Mouse (Mus musculus) forebrain, embryonic 15.5 days (tissue): ENCODE results near the gene Rhcg. TPM values are rescaled to one million over a fixed set of nuclear protein-coding genes. Genes with fewer than 3 reads are reported as not detected.
A peak's percentile ranks its signal among the peaks of the same experiment; 100 is the strongest.

Source experiments
- ATAC-seq: fragments of 200-750 bp; cut with Nextera tagmentation; replicated peaks from 2 replicates; pipeline ENCODE4 v1.8.0; 2017; ENCODE audit warnings: mild to moderate bottlenecking, moderate TSS enrichment, moderate library complexity
- H3K27ac ChIP-seq: fragments of 300-500 bp; sonication (generic); replicated peaks from 2 replicates; pipeline ENCODE4 v1.5.1; 2015; ENCODE audit warnings: mild to moderate bottlenecking, inconsistent platforms
- H3K27me3 ChIP-seq: fragments of 300-500 bp; sonication (generic); 2 replicates; pipeline ENCODE4 v1.6.1; 2015; ENCODE audit warnings: inconsistent platforms
- H3K36me3 ChIP-seq: fragments of 300-500 bp; sonication (generic); 2 replicates; pipeline ENCODE4 v1.6.1; 2015; ENCODE audit warnings: mild to moderate bottlenecking, inconsistent platforms
- H3K4me1 ChIP-seq: fragments of 300-500 bp; sonication (generic); 2 replicates; pipeline ENCODE4 v1.6.1; 2015; ENCODE audit warnings: inconsistent platforms
- H3K4me2 ChIP-seq: fragments of 300-500 bp; sonication (generic); replicated peaks from 2 replicates; pipeline ENCODE4 v1.6.1; 2015; ENCODE audit warnings: mild to moderate bottlenecking, inconsistent platforms
- H3K4me3 ChIP-seq: fragments of 300-500 bp; sonication (generic); 2 replicates; pipeline ENCODE4 v1.5.1; 2015; ENCODE audit warnings: mild to moderate bottlenecking, inconsistent platforms
- H3K9ac ChIP-seq: fragments of 300-500 bp; sonication (generic); replicated peaks from 2 replicates; pipeline ENCODE4 v1.6.1; 2015; ENCODE audit warnings: mild to moderate bottlenecking, inconsistent platforms
- H3K9me3 ChIP-seq: fragments of 300-500 bp; sonication (generic); 2 replicates; pipeline ENCODE4 v1.6.1; 2016; ENCODE audit warnings: inconsistent platforms
- WGBS: fragments of 180-500 bp; shearing (Covaris S2); methylation state at CpG from one replicate; pipeline ENCODE4 v1.1.7; 2015; ENCODE audit warnings: mixed read lengths; 5-methylcytosine and 5-hydroxymethylcytosine counted together
- polyA plus RNA-seq: library from polyadenylated mRNA; unstranded; fragments of >200 nt; fragmentation: Nextera tagmentation; extraction: Ambion mirVana; gene quantifications from 2 replicates; pipeline ENCODE4 v1.2.1, GENCODE M21; 2015

Gene Rhcg
- polyA plus RNA-seq: 1.8 and 3.9 TPM in 2 replicates

DNA sequence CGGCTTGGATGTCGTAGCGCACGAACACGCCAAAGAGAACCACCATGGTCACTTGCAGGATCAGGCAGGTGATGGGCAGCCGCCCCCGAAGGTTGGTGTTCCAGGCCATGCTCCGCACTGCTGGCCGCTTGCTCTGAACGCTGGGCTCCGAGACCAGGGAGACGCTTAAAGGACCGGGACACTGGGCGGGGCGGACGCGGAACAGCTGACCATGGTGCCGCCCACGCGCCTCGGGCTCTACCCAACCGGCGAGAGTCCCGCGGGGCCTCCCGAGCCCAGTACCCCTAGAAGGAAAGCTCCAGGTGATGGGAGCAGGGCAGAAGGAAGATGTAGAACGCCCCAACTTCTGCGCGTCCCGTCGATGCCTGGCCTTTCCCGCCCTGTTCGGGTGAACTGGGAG is at the start of gene Rhcg:
Gene Rhcg (minus strand): TSS at position 240 of the 400 bp plus-strand sequence.
- WGBS: 7% methylated on average over 29 of the region's 33 CpGs

GRCm38 (mm10) chr7:79666690-79667089 is 49.2 kb upstream of the Rhcg start:
- ATAC-seq: no peak
- Histone ChIP-seq H3K27me3 (no peaks in the 10 kb centered on the region), H3K4me3 (no peak overlapping the region), H3K36me3 (peaks cover 19% of the 10 kb centered on the region; the same call in 1 of the 2 replicates), H3K4me1 (peaks cover 19% of the 10 kb centered on the region), H3K9ac (no peak overlapping the region), H3K9me3 (no peaks in the 10 kb centered on the region), H3K27ac (no peak overlapping the region), H3K4me2 (no peak overlapping the region)

More for the DNA sequence above, at the start of gene Rhcg:
- H3K4me1 ChIP-seq: peaks cover 6% of the 10 kb centered on the region
- no peaks in the 10 kb centered on the region for H3K9me3 ChIP-seq
- peak within 1 kb of the TSS; percentile 19; the same call in 1 of the 2 replicates for H3K4me3 ChIP-seq
- H3K27ac ChIP-seq: no peak within 1 kb of the TSS
- no peaks in the 10 kb centered on the region for H3K36me3 ChIP-seq
- H3K27me3 ChIP-seq: peaks cover 19% of the 10 kb centered on the region
- peak within 1 kb of the TSS; percentile 43 for H3K4me2 ChIP-seq
- no peak within 1 kb of the TSS for H3K9ac ChIP-seq
- no peak for ATAC-seq

DNA sequence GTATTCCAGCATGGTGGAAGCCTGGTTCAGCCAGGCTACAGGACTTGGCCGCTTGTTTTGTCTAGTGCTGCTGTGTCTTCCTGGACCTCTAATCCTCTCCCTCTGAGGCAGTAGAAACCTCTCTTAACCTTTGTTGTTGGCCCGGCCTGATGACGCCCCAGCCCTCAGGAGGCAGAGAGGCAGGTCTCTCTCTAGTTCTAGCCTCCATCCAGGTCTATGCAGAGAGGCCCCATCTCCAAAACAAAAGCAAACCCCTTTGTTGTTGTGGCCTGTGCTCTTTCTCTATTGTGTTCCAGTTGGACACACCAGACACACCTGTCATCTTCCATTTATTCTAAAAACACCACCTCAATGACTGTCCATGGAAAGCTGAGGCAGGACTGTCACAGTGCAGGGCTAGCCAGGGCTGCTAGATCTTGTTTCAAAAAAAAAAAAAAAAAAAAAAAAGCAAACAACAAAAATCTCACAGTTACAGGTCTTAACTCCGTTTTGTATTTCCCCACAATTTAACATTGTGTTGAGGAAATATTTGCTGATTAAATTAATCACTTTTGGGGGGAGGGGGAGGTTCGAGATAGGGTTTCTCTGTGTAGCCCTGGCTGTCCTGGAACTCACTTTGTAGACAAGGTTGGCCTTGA is 43.9 kb upstream of the Rhcg start:
- H3K4me1 ChIP-seq: peaks cover 38% of the 10 kb centered on the region
- no peaks in the 10 kb centered on the region for H3K27me3 ChIP-seq
- peak overlapping the region; percentile 59 for H3K9ac ChIP-seq
- peak overlapping the region; percentile 94 for H3K4me2 ChIP-seq
- 10% methylated on average over 5 of the region's 5 CpGs for whole genome bisulfite sequencing
- no peaks in the 10 kb centered on the region for H3K9me3 ChIP-seq
- no peak for ATAC-seq
- peak overlapping the region; percentile 71 for H3K4me3 ChIP-seq
- H3K36me3 ChIP-seq: no peaks in the 10 kb centered on the region
- no peak overlapping the region for H3K27ac ChIP-seq

DNA sequence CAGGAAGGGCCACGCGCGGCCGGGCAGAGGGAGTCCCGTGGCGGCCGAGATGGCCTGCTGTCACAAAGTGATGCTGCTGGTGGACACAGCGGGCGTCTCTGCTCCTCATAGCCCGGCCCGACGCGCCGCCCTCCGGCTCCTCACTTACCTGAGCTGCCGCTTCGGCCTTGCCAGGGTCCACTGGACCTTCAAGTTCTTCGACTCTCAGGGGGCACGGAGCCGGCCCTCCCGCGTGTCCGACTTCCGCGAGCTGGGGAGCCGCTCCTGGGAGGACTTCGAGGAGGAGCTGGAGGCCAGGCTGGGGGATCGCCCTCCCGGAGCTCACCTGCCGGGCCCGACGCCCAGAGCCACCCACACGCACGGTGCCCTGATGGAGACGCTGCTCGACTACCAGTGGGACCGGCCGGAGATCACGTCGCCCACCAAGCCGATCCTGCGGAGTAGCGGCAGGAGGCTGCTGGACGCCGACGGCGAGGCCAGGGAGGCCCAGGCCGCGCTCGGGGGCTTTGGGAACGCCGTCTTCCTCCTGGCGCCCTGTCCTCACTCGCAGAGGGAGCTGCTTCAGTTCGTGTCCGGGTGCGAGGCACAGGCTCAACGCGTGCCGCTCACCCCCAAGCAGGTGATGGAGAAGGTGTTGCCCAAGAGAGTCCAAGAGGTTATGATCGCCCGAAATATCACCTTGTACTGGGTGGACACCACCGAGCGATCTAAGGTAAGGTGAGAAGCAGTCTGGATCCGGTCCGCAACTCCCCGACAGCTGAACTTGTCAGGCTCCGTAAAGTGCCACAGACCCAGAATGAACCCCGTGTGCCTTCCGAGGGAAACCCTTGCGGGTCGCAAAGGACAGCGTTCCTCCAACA is 43.1 kb upstream of the Rhcg start:
- no peaks in the 10 kb centered on the region for H3K36me3 ChIP-seq
- ATAC-seq: peak; percentile 10
- no peaks in the 10 kb centered on the region for H3K27me3 ChIP-seq
- no peaks in the 10 kb centered on the region for H3K9me3 ChIP-seq
- peak overlapping the region; percentile 94 for H3K4me2 ChIP-seq
- peak overlapping the region; percentile 59 for H3K9ac ChIP-seq
- peaks cover 38% of the 10 kb centered on the region for H3K4me1 ChIP-seq
- no peak overlapping the region for H3K27ac ChIP-seq
- peak overlapping the region; percentile 71 for H3K4me3 ChIP-seq
- under 1% methylated on average over 73 of the region's 73 CpGs for WGBS

DNA sequence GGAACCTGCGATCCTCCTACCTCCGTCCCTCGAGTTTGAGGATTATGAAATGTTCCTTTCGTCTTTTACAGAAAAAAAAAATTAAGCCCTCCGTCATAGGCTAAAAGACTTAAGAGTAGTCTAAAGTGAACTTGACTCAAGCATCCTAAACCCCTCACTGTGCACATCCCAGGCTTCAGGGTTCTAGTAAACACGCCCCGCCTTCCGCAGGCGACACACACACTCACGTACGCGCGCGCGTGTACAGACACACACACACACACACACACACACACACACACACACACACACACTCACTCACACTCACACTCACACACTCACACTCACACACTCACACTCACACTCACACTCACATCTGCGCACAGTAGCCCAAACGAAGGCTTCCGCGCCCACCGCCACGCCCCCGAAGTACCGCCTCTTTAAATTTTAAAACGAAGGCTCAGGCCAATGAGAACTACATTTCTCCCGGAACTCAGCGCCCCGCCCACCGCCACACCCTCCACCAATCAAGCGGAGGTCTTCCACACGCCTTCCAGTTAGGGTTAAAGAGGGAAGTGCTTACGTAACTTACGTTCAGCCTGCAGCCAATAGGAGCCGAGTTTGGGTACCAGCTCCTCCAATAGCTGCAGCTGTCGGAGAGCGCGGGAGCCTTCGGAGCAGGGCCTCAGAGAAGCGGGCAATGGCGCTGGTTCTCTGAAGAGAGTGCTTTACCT is 42.3 kb upstream of the Rhcg start, which contains the start of gene Ticrr:
Gene Ticrr (plus strand): TSS at position 619 of the 713 bp plus-strand sequence.
- peak; percentile 100 for ATAC-seq
- peak within 1 kb of the TSS; percentile 71 for H3K4me3 ChIP-seq
- H3K9ac ChIP-seq: peak within 1 kb of the TSS; percentile 59
- H3K27ac ChIP-seq: no peak within 1 kb of the TSS; the same call in 1 of the 2 replicates
- peak within 1 kb of the TSS; percentile 94 for H3K4me2 ChIP-seq
- peaks cover 38% of the 10 kb centered on the region for H3K4me1 ChIP-seq
- no peaks in the 10 kb centered on the region for H3K9me3 ChIP-seq
- no peaks in the 10 kb centered on the region for H3K36me3 ChIP-seq
- WGBS: under 1% methylated on average over 39 of the region's 39 CpGs
- no peaks in the 10 kb centered on the region for H3K27me3 ChIP-seq

- Histone ChIP-seq H3K9me3 (no peaks in the 10 kb centered on the region), H3K4me1 (peaks cover 7% of the 10 kb centered on the region), H3K27ac (no peak overlapping the region), H3K9ac (no peak overlapping the region), H3K36me3 (no peaks in the 10 kb centered on the region), H3K27me3 (no peaks in the 10 kb centered on the region), H3K4me2 (no peak overlapping the region), H3K4me3 (no peak overlapping the region)
- 0% methylated on average over 1 of the region's 1 CpGs for WGBS
- ATAC-seq: no peak
Observed at GRCm38 (mm10) chr7:79654586-79654985, 37.1 kb upstream of the Rhcg start.

- Histone ChIP-seq H3K9ac (no peak overlapping the region), H3K27ac (no peak overlapping the region), H3K36me3 (no peaks in the 10 kb centered on the region), H3K27me3 (no peaks in the 10 kb centered on the region), H3K4me3 (no peak overlapping the region), H3K4me2 (no peak overlapping the region), H3K4me1 (peaks cover 3% of the 10 kb centered on the region), H3K9me3 (no peaks in the 10 kb centered on the region)
- 76% methylated on average over 1 of the region's 1 CpGs for WGBS
- ATAC-seq: no peak
Observed at GRCm38 (mm10) chr7:79654185-79654584, 36.7 kb upstream of the Rhcg start.

GRCm38 (mm10) chr7:79649005-79649404 is 31.5 kb upstream of the Rhcg start:
- H3K9me3 ChIP-seq: no peaks in the 10 kb centered on the region
- no peak for ATAC-seq
- no peak overlapping the region for H3K4me3 ChIP-seq
- no peaks in the 10 kb centered on the region for H3K4me1 ChIP-seq
- H3K4me2 ChIP-seq: no peak overlapping the region
- no peaks in the 10 kb centered on the region for H3K36me3 ChIP-seq
- WGBS: 9% methylated on average over 3 of the region's 3 CpGs
- H3K27me3 ChIP-seq: no peaks in the 10 kb centered on the region
- no peak overlapping the region for H3K27ac ChIP-seq
- H3K9ac ChIP-seq: no peak overlapping the region

DNA sequence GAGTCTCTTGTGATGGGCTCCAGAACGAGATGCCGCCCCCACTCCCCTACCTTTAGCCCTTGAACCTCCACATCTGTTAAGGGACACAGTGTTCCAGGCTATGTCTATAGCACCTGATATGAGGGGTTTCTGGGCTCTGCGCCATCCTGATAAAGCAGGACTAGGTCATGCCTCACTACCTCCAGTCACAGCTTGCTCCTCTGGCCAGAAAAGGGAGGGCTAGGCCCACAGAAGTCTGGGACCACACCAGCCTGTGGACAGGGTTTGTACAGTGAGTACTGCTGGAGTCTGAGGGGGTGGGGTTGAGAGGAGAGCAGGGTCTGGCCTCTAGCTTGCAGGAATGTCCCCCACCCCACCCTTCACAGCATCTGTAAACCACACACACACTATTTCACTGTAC is 29.8 kb upstream of the Rhcg start:
- ATAC-seq: no peak
- WGBS: 91% methylated on average over 3 of the region's 3 CpGs
- Histone ChIP-seq H3K4me1 (no peaks in the 10 kb centered on the region), H3K27me3 (no peaks in the 10 kb centered on the region), H3K36me3 (no peaks in the 10 kb centered on the region), H3K4me3 (no peak overlapping the region), H3K9me3 (no peaks in the 10 kb centered on the region), H3K4me2 (no peak overlapping the region), H3K27ac (no peak overlapping the region), H3K9ac (no peak overlapping the region)

DNA sequence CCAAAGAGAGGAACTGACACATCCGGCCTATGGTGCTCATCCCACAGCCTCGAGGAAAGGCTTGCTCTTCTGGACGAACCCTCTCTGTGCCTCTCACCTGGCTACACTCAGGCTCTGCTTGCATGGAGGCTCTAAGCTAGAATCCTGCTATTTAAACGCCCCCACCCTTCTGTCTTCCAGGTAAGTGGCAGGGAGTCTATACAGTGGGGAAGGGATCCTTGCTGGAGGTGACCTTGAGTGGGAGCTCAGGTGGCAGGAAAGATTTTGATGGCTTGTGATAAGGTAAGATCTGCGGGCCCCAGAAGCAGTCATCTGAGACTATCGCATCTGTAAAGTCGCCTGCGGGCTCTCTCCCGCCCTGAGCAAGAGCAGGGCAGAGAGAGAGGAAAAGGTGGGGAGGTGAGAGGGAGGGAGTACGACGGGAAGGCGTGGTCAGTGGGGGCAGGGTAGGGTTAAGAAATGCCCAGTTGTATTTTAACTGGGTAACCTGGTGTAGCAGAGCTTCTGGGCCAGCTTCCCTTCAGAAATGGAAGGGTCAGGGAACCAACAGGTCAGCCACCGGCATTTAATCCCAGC is 14.4 kb upstream of the Rhcg start:
- Histone ChIP-seq H3K4me3 (no peak overlapping the region), H3K36me3 (no peaks in the 10 kb centered on the region), H3K4me2 (no peak overlapping the region), H3K4me1 (no peaks in the 10 kb centered on the region), H3K9me3 (no peaks in the 10 kb centered on the region), H3K9ac (no peak overlapping the region), H3K27ac (no peak overlapping the region), H3K27me3 (no peaks in the 10 kb centered on the region)
- 33% methylated on average over 13 of the region's 13 CpGs for WGBS
- ATAC-seq: no peak

DNA sequence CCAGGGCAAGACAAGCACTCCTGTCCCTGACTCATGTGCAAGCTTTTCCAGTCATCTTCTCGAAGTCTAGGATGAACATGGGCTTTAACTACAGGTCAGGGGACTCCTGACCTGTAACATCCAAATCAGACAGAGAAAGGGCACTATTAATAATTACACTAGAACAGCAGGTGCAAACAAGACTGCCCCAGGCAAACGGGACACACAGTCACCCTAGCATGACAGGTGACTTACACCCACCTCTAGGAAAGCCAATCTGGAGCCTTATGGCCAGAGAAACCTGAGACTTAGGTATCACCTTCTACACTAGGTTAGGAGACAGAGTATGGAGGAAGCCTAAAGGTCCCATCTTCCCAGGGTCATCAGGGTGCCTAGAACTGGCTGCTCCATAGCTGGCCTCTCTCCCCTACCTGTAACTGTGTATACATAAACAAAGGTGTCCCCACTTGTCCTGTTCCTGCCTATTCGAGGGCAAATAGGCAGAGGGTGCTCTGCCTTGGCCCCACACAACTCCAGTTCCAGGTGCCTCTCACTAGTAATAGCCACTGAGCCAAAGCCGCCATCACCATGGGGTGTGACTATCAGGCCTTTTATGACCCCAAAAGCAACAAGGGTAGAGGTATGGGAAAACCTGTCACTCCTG is 10.9 kb upstream of the Rhcg start:
- no peaks in the 10 kb centered on the region for H3K9me3 ChIP-seq

More for the DNA sequence above, 10.9 kb upstream of the Rhcg start:
- H3K4me2 ChIP-seq: no peak overlapping the region
- WGBS: 66% methylated on average over 4 of the region's 4 CpGs
- H3K4me1 ChIP-seq: no peaks in the 10 kb centered on the region
- no peak overlapping the region for H3K9ac ChIP-seq
- no peak overlapping the region for H3K27ac ChIP-seq
- no peak overlapping the region for H3K4me3 ChIP-seq
- ATAC-seq: no peak
- H3K27me3 ChIP-seq: no peaks in the 10 kb centered on the region
- H3K36me3 ChIP-seq: no peaks in the 10 kb centered on the region
